Mouse (Mus musculus): ENCODE measurements around the gene Sapcd1. TPM values are rescaled to one million over a fixed set of nuclear protein-coding genes. Genes with fewer than 3 reads are reported as not detected.

Sapcd1 gene
- total and polyA plus RNA-seq, 3 experiments, result 94.1 to 142 (median 105) TPM

- peaks cover 8 to 14% of the 10 kb centered on the region in 2 experiments; a peak in 3 of 4 replicates for H3K4me1 ChIP-seq (ENCODE audit: control insufficient read depth in 1 of 2, insufficient read depth in 2 of 2)
- TF ChIP-seq NELFE (IDR thresholded peaks at IDR 0.05; ENCODE audit: low read depth, low read length), result peak; percentile 63
- TF ChIP-seq CTCF (conservative IDR thresholded peaks at IDR 0.05 in 1 of 2, IDR thresholded peaks at IDR 0.05 in 1 of 2; ENCODE audit: low read depth in 2 of 2, low read length in 2 of 2), result no peak
- peak; percentile 78; the same call in 1 of the 2 replicates for TF ChIP-seq POLR2AphosphoS2 (IDR thresholded peaks at IDR 0.05; ENCODE audit: low read depth, low read length)
- TF ChIP-seq POLR2A (IDR thresholded peaks at IDR 0.05; ENCODE audit: low read depth, low read length), result peak; percentile 71
- peak; percentile 51; the same call in 1 of the 2 replicates for TF ChIP-seq CHD1 (IDR thresholded peaks at IDR 0.05; ENCODE audit: low read depth, low read length)
- peak; percentile 83 for TF ChIP-seq TBP (conservative IDR thresholded peaks at IDR 0.05; ENCODE audit: low read depth, low read length)
- peaks cover 36% of the 10 kb centered on the region for H3K79me2 ChIP-seq (replicated peaks; ENCODE audit: control insufficient read depth, extremely low read depth, insufficient read depth, poor library complexity, severe bottlenecking)
- peak overlapping the region; percentile 100 for H3K27ac ChIP-seq (ENCODE audit: insufficient read depth, low read depth)
- H3K27me3 ChIP-seq (replicated peaks), result no peaks in the 10 kb centered on the region
- peak overlapping the region; percentile 84 to 94 (median 86) for H3K4me3 ChIP-seq (replicated peaks in 1 of 3; ENCODE audit: low read depth in 2 of 3, low read length in 2 of 3, poor library complexity in 1 of 3)
- peak; percentile 60 for DNase-seq (ENCODE audit: extremely low read depth)
- dilution Hi-C loops (cut with MboI; ENCODE audit: extremely low pct_ligation_motif_present, extremely low pct_unique_long_range_greater_than_20kb, low sequenced_read_pairs) (no loop called here), in situ Hi-C loops (cut with MboI; ENCODE audit: low pct_ligation_motif_present, low pct_unique_long_range_greater_than_20kb, low sequenced_read_pairs) (no loop called here)
- H3K4me2 ChIP-seq (ENCODE audit: insufficient read depth, low read depth, poor library complexity, severe bottlenecking), result peak overlapping the region; percentile 88
- peak overlapping the region; percentile 100 for H3K9ac ChIP-seq (ENCODE audit: insufficient read depth, low read depth)
- H3K36me3 ChIP-seq (replicated peaks in 1 of 2; ENCODE audit: control insufficient read depth in 1 of 2, insufficient read depth in 1 of 2, low read length in 1 of 2), result peaks cover 45 to 59% of the 10 kb centered on the region in 2 experiments
- H3K9me3 ChIP-seq (replicated peaks; ENCODE audit: low read length), result peaks cover 27% of the 10 kb centered on the region
Measured at GRCm38 (mm10) chr17:35002153-35002865, 25.5 kb downstream of the Sapcd1 start.

DNA sequence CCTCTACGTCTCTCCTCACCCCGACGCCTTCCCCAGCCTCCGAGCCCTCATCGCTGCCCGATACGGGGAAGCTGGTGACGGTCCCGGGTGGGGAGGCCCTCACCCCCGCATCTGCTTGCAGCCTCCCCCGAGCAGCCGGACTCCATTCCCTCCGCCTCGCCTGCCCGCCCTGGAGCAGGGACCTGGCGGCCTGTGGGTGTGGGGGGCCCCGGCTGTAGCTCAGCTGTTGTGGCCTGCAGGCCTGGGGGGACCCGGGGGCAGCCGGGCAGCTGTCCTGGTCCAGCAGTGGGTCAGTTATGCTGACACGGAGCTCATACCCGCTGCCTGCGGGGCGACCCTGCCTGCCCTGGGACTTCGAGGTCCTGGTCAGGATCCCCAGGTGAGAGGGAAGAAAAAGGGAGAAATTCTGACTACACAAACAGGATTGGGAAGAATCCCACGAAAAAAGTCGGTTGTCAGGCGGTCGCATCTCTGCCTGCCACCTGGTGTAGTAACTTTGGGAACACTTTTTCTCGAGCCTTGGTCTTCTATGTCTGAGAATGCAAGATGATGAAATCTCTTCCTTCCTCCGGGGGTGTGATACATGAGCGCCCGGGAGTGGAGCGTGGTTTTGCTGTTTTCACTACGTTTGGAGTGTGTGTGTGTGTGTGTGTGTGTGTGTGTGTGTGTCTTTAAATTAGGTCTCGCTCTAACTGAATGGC lies 26.2 kb downstream of the Sapcd1 start:
- in situ Hi-C loops (cut with MboI; ENCODE audit: low pct_ligation_motif_present, low pct_unique_long_range_greater_than_20kb, low sequenced_read_pairs) (no loop called here), dilution Hi-C loops (cut with MboI; ENCODE audit: extremely low pct_ligation_motif_present, extremely low pct_unique_long_range_greater_than_20kb, low sequenced_read_pairs) (no loop called here)
- H3K36me3 ChIP-seq (replicated peaks in 1 of 2; ENCODE audit: control insufficient read depth in 1 of 2, insufficient read depth in 1 of 2, low read length in 1 of 2), result peaks cover 48 to 57% of the 10 kb centered on the region in 2 experiments
- H3K4me2 ChIP-seq (ENCODE audit: insufficient read depth, low read depth, poor library complexity, severe bottlenecking), result peak overlapping the region; percentile 14; the same call in 1 of the 2 replicates
- H3K4me1 ChIP-seq (ENCODE audit: control insufficient read depth in 1 of 2, insufficient read depth in 2 of 2), result peaks cover 7 to 8% of the 10 kb centered on the region in 2 experiments; a peak in 3 of 4 replicates
- H3K4me3 ChIP-seq (replicated peaks in 1 of 3; ENCODE audit: low read depth in 2 of 3, low read length in 2 of 3, poor library complexity in 1 of 3), result peak overlapping the region; percentile 84 to 94 (median 86)
- peak overlapping the region; percentile 100 for H3K9ac ChIP-seq (ENCODE audit: insufficient read depth, low read depth)
- H3K27ac ChIP-seq (ENCODE audit: insufficient read depth, low read depth), result peak overlapping the region; percentile 100
- peaks cover 34% of the 10 kb centered on the region for H3K9me3 ChIP-seq (replicated peaks; ENCODE audit: low read length)
- DNase-seq (ENCODE audit: extremely low read depth), result peak; percentile 58
- TF ChIP-seq UBTF (IDR thresholded peaks at IDR 0.05; ENCODE audit: low read depth, low read length) (0 out of 2 replicates have a peak, but pooled peaks have one; percentile 17), CTCF (conservative IDR thresholded peaks at IDR 0.05 in 1 of 2, IDR thresholded peaks at IDR 0.05 in 1 of 2; ENCODE audit: low read depth in 2 of 2, low read length in 2 of 2) (no peak), TBP (conservative IDR thresholded peaks at IDR 0.05; ENCODE audit: low read depth, low read length) (0 out of 2 replicates have a peak, but pooled peaks have one; percentile 25), KAT2A (IDR thresholded peaks at IDR 0.05; ENCODE audit: insufficient replicate concordance, low read length) (0 out of 2 replicates have a peak, but pooled peaks have one; percentile 37), MEF2A (IDR thresholded peaks at IDR 0.05; ENCODE audit: borderline replicate concordance, low read depth, low read length) (no peak), ZMIZ1 (IDR thresholded peaks at IDR 0.05; ENCODE audit: low read depth, low read length) (peak; percentile 56), ETS1 (conservative IDR thresholded peaks at IDR 0.05; ENCODE audit: low read depth, low read length) (no peak), POLR2AphosphoS2 (IDR thresholded peaks at IDR 0.05; ENCODE audit: low read depth, low read length) (no peak), SIN3A (IDR thresholded peaks at IDR 0.05; ENCODE audit: low read length) (peak; percentile 22; the same call in 1 of the 2 replicates), MXI1 (IDR thresholded peaks at IDR 0.05; ENCODE audit: low read depth, low read length) (peak; percentile 51; the same call in 1 of the 2 replicates), TCF12 (IDR thresholded peaks at IDR 0.05; ENCODE audit: low read depth, low read length) (peak; percentile 36; the same call in 1 of the 2 replicates), IRF4 (IDR thresholded peaks at IDR 0.05; ENCODE audit: low read depth, low read length) (0 out of 2 replicates have a peak, but pooled peaks have one; percentile 37), PAX5 (IDR thresholded peaks at IDR 0.05; ENCODE audit: low read length) (no peak), NRF1 (IDR thresholded peaks at IDR 0.05; ENCODE audit: low read depth, low read length) (no peak), RCOR1 (conservative IDR thresholded peaks at IDR 0.05; ENCODE audit: low read depth, low read length) (0 out of 2 replicates have a peak, but pooled peaks have one; percentile 13), MAX (IDR thresholded peaks at IDR 0.05; ENCODE audit: low read length) (peak; percentile 62; the same call in 1 of the 2 replicates), BHLHE40 (IDR thresholded peaks at IDR 0.05; ENCODE audit: low read depth, low read length) (peak; percentile 30; the same call in 1 of the 2 replicates), HCFC1 (IDR thresholded peaks at IDR 0.05; ENCODE audit: low read depth, low read length) (no peak), POLR2A (IDR thresholded peaks at IDR 0.05; ENCODE audit: low read depth, low read length) (peak; percentile 12), MYC (IDR thresholded peaks at IDR 0.05; ENCODE audit: low read depth, low read length) (peak; percentile 79), JUND (conservative IDR thresholded peaks at IDR 0.05; ENCODE audit: low read depth, low read length) (no peak), CHD1 (IDR thresholded peaks at IDR 0.05; ENCODE audit: low read depth, low read length) (peak; percentile 80; the same call in 1 of the 2 replicates)
- H3K27me3 ChIP-seq (replicated peaks), result no peaks in the 10 kb centered on the region
- H3K79me2 ChIP-seq (replicated peaks; ENCODE audit: control insufficient read depth, extremely low read depth, insufficient read depth, poor library complexity, severe bottlenecking), result peaks cover 36% of the 10 kb centered on the region
